Mouse (Mus musculus) olfactory bulb, adult 2 months (tissue): Measurements from ENCODE around the gene Sbf2.

Source experiments
- CTCF ChIP-seq: fragments of 200-500 bp; IDR thresholded peaks from 2 replicates; pipeline ENCODE4 v1.5.1; 2012; ENCODE audit warnings: low read depth, mild to moderate bottlenecking, low read length, moderate library complexity; ENCODE audit not compliant: insufficient read depth
- POLR2A ChIP-seq: fragments of 200-500 bp; IDR thresholded peaks from 2 replicates; pipeline ENCODE4 v1.6.1; 2012; ENCODE audit warnings: mild to moderate bottlenecking, low read depth, low read length, moderate library complexity; ENCODE audit not compliant: insufficient read depth

DNA sequence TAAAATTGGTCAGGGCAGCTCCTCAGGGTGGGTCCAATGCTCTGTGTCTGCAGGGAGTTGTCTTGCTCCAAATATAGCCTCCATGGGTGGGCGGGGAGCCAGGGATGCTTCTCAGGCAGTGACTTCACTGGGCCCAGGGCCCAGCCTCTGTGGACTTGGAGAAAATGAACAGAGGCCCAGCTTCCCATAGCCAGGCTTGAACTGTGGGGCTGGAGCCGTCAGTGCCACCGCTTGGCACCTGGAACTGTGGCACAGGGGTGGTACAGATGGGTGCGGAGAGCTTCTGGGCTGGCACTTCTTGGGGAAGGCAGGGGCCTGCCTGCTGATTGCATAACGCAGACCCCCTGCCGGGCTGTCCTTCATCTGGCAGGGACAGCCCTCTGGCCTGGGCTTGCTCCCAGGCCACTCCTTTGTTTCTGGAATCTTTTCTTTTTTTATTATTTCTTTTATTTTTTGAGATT lies 326.0 kb downstream of the Sbf2 start:
- no peak for TF ChIP-seq POLR2A
- no peak for TF ChIP-seq CTCF
